Comparison of ENCODE assay signal across 9 mouse cellular contexts in genomic region chr6:61042667-61043523, GRCm38 (mm10).
DNase-seq lines count a peak whose midpoint lies in the region; ATAC-seq lines count a peak whose summit lies in the region.
"Had no signal": no experiment of that assay in that cellular context is flagged by ENCODE, and none has a peak within 500 bp of the region (broad histone marks: within the 10 kb centered on the region; RNA-seq: fewer than 3 reads in every experiment).

No protein-coding gene starts in this region.

- H3K36me3 ChIP-seq in midbrain, embryonic 16.5 days (ENCODE audit: control insufficient read depth, insufficient read depth, low read length), result no peaks in the 10 kb centered on the region
- H3K36me3 ChIP-seq in intestine, embryonic 15.5 days, result no peaks in the 10 kb centered on the region

- DNase-seq in embryo, embryonic 11 days, result peak; percentile 70
- DNase-seq in forelimb bud, embryonic 11.5 days (ENCODE audit: low read depth, low spot score), result peak; percentile 53
- DNase-seq in layer of hippocampus, postnatal 10 days (ENCODE audit: low spot score in 2 of 2), result peak; percentile 36 to 42
- no peak for DNase-seq in adrenal gland, postnatal 4 days (ENCODE audit: low spot score in 2 of 2)
- DNase-seq in thymus, postnatal 0 days (ENCODE audit: low spot score), result no peak
- no peak for DNase-seq in heart, adult 11 months

- WGBS in midbrain, embryonic 16.5 days, result 23% methylated on average over 15 of the region's 15 CpGs
- 53% methylated on average over 15 of the region's 15 CpGs for WGBS in intestine, embryonic 15.5 days

- peak overlapping the region; percentile 66 for H3K27ac ChIP-seq in midbrain, embryonic 16.5 days (ENCODE audit: low read length)
- no peak overlapping the region for H3K27ac ChIP-seq in intestine, embryonic 15.5 days
- H3K27ac ChIP-seq: macrophage had no signal

- no peak overlapping the region; the same call in 1 of the 2 replicates for H3K9ac ChIP-seq in midbrain, embryonic 16.5 days (ENCODE audit: low read depth, low read length)
- H3K9ac ChIP-seq in intestine, embryonic 15.5 days, result no peak overlapping the region

- H3K4me1 ChIP-seq in midbrain, embryonic 16.5 days (ENCODE audit: control insufficient read depth, insufficient read depth, low read length), result peaks cover 8% of the 10 kb centered on the region
- no peaks in the 10 kb centered on the region for H3K4me1 ChIP-seq in intestine, embryonic 15.5 days (replicated peaks)

- no peaks in the 10 kb centered on the region for H3K27me3 ChIP-seq in midbrain, embryonic 16.5 days (ENCODE audit: control insufficient read depth, insufficient read depth, low read depth, low read length)
- no peaks in the 10 kb centered on the region for H3K27me3 ChIP-seq in intestine, embryonic 15.5 days (replicated peaks)

- H3K4me2 ChIP-seq in midbrain, embryonic 16.5 days (ENCODE audit: low read length), result peak overlapping the region; percentile 39
- no peak overlapping the region for H3K4me2 ChIP-seq in intestine, embryonic 15.5 days (replicated peaks)

- no peak overlapping the region for H3K4me3 ChIP-seq in midbrain, embryonic 16.5 days (ENCODE audit: low read depth, low read length)
- H3K4me3 ChIP-seq in intestine, embryonic 15.5 days (replicated peaks), result no peak overlapping the region

- no peaks in the 10 kb centered on the region for H3K9me3 ChIP-seq in midbrain, embryonic 16.5 days (replicated peaks; ENCODE audit: control insufficient read depth, low read length, poor library complexity, severe bottlenecking)
- no peaks in the 10 kb centered on the region for H3K9me3 ChIP-seq in intestine, embryonic 15.5 days

- ATAC-seq in midbrain, embryonic 16.5 days, result peak; percentile 95
- ATAC-seq in intestine, embryonic 15.5 days, result no peak

Comparison
In these comparisons a context has a peak if more than half of its experiments do, and no peak if none do; other contexts are left out.
1. DNase-seq: peak in embryo, embryonic 11 days (single experiment), forelimb bud, embryonic 11.5 days (single experiment) and layer of hippocampus, postnatal 10 days (2 of 2); none in adrenal gland, postnatal 4 days (0 of 2), thymus, postnatal 0 days (single experiment) and heart, adult 11 months (single experiment).